Mouse (Mus musculus) urinary bladder, postnatal 10 days (tissue): ENCODE data around the gene Cpne5.
"Not testable (repeated sequence)": the region's sequence is repeated elsewhere in the genome, so short reads cannot be mapped to it uniquely, and the experiment has no call there.

Experiments used
- DNase-seq: peaks from one replicate; pipeline ENCODE4 v3.0.0; 2022; ENCODE audit warnings: low spot score

Gene Cpne5

DNA sequence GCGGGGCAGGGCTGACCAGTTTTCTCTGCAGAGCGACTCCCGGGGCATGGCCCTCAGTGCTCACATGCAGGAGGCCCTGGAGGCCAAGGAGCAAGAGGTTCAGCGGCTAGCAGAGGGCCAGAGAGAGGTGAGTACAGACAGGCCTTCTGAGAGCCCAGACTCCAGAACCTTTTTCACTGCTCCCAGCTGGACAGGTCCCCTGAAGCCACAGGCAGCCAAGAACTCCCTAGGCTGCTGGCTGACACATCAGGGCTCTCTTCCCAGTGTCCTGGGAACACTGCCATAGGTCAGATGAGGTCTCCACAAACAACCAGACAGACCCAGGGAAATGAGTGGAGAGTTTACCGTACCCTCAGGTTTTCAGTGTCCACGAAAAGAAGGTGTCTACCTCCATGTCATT lies 101.7 kb downstream of the Cpne5 start:
- DNase-seq, result no peak

DNA sequence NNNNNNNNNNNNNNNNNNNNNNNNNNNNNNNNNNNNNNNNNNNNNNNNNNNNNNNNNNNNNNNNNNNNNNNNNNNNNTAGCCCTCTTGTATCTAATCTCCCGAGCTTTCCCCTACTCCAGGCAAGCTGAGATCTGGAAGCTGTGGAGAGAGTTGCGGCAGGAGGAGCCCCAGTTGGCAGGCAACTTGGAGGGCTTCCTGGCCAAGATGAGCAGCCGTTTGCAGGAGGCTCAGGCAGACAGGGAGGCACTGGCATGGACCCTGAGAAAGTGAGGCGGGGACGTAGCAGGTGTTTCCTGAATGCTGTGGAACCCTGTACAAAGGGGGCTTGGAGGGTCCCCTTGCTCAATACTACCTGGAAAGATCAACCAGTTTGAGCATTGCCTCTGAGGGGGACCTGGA lies 102.9 kb downstream of the Cpne5 start:
- no peak for DNase-seq

DNA sequence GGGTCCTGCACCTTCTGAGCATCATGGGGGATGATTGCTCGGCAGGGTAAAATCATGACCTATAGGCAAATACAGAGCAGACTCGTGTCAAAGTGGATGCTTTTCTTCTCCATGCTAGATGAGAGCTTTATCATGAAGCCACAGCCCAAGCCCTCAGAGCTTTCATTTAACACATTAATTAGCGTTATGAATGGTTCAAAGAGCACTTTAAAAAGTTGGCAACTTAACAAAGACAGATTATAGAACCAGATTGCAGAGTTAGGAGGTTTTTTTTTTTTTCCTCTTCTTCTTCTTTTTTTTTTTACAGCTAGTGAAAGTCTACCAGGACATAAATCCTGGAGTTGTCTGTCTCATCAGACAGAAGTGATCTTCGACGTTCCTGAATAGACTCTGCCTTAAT lies 108.6 kb downstream of the Cpne5 start:
- DNase-seq, result no peak

DNA sequence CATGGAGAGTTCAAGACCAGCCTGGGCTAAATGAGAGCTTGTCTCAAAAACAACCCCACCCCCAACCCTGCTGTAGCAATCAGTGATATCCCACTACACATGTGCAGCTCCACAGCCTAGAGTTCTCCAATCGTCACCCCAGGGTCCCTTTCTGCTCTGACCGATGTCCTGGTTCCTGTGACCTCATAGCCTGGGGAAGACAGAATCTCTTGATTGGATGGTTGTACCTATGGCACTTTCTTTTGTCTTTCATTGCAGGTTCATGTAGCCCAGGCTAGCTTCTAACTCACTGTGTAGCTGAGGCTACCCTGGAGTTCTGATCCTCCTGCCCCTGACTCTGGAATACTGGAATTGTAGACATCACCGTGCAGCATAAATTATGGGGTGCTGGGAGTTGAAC lies 111.4 kb downstream of the Cpne5 start:
- peak; percentile 1 for DNase-seq

DNA sequence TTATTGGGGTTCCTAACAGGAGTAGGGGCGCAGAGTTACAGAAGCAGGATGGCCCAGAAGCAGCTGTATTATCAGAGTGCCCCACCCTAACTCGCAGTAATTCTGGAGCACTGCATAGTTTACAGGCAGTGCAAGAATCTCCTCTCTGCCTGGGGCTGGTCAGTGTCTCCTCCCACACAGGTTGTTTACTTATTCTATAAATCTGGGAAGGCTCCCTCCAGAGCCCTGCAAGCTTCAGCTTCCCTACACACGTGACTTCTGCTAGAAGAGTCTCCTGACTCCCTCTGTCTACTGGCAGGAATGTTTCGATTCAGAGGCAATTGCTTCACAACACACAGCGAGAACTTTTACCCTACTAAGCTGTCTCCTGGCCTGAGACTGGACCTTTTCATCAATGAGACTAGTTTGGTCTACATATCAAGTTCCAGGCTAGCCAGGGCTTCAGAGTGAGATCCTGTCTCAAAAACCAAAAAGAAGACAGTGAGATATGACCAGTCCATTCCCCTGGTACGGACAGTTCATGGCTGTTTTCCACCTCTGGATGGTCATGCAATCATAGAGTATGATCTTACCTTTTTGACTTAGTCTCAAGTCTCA lies 114.3 kb downstream of the Cpne5 start:
- peak; percentile 5 for DNase-seq

DNA sequence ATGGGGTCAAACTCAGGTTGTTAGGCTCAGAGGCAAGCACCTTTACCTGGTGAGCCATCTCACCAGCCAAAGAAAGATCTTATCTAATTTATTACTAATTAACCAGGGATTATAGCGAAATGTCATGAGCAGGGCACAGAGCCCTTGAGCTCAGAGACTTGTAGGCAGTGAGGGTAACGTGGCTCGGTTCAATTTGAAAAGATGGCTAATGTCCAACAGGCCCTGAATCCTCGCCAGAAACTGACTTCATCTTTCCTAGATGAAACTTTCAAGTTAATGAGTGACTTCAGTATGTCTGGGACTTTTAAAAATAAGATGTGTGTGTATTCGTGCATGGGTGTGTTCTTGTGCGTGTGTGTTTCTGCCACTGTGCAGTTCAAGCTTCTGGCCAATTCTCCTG lies 115.2 kb downstream of the Cpne5 start:
- peak; percentile 5 for DNase-seq

DNA sequence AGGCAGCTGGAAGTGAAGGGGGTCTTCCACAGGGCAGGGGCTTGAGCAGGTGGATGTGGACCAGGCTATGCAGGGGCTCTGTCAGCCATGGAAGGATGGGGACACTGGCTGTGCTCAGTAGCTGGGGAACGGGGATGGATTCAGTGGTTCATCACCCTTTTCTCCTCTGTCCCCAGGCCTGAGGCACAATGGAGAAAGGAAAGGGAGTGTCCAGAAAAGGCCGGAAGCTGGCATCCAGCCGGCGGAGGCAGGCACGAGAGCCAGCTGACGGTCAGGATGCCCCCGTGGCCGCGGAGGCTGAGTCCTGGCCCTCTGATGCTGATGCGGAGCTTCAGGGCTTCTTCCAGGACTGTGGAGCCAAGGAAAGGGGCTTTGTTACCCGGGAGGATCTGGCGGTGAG lies 117.3 kb downstream of the Cpne5 start:
- DNase-seq, result no peak

DNA sequence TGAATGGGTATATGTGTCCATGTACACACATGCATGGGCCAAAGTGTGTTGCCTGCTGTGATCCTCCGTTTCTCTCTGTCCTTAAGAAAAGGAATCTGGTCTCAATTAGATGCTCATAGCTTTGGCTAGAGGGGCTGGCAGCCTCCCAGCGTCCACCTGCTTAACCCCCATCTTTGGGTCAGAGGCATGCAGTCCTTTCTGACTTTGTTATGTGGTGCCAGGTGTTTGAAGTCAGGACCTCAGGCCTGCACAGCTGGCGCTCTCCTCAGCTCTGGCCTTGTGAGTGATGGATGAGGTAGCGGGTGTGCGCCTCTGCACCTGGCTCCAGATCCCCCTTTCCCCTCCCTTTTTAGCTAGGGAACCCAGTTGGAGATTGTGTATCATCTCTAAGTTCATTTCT lies 119.9 kb downstream of the Cpne5 start:
- DNase-seq, result no peak

DNA sequence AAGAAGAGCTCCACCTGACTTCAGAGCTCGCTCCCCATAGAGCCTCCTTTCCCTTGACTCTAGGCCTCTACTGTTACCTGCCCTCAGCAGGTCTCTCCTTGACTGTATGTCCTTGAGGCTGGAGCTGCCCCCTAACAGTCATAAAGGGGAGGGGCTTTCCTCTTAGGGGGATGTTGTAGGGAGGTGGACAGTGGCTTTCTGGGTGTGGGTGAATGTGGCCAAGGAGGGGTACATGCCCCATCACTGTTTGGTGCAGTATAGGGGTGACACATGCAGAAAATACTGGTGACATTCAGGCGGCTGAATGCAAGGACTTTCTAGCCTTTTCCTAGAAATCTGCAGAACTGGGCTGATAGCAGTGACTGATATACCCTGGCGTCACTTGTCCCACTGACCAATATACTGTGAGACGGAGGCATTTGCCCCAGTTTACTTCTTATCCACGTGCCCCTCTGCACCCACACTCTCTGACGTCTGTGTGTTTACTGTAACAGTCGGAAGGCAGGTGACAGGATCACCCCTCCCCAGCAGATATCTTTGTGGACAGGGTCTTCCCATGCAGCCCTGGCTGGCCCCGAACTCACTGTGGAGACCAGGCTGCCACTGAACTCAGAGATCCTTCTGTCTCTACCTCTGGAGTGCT lies 120.8 kb downstream of the Cpne5 start:
- DNase-seq, result no peak

DNA sequence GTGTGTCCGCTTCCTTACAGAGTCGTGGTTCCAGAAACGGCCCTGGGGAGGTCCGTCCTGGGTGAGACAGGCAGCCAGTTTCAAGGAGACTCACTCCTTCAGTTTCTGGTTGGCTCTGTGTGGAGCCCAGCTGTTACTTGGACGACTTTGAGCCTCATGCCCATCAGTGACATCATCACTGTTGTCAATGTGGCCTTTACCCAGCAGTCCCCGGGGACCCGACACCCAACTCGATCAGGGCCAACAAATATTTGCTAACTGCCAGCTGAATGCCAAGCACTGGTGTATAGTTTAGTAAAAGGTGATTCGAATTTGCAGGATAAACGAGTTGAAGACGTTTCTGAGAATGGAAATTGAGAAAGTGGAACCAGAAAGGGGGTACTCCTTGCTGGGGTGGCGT lies 121.9 kb downstream of the Cpne5 start:
- DNase-seq, result no peak

DNA sequence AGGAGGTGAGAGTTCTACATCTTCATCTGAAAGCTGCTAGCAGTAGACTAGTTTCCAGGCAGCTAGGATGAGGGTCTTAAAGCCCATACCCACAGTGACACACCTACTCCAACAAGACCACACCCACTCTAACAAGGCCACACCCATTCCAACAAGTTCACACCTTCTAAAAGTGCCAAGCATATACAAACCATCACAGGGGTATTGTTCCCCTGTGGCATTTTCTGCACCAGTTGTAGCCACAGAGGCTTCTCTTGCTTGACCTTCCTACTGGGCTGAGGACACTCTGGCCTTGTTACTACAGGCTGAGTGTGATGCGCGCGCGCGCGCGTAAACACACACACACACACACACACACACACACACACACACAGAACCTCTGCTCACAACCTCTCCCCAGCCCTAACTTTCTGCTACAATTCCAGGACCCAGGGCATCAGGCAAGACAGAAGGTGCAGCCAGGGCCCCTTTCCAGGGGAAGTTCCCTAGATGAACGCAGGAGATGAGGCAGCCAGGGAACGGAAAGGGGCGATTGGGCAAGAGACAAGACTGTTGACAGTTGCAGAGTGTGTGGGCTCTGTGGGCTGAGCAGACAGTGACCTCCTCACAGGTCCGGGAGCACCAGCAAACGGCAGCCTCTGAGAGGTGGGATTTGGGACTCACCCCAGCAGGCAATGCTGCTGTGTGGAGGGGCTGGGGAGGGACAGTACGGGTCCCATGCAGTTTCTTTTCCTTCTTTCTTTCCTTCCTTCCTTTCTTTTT lies 124.2 kb downstream of the Cpne5 start, which contains the start of gene Rab44:
Gene Rab44 (plus strand): TSS at position 555 of the 762 bp plus-strand sequence.
- no peak for DNase-seq

DNA sequence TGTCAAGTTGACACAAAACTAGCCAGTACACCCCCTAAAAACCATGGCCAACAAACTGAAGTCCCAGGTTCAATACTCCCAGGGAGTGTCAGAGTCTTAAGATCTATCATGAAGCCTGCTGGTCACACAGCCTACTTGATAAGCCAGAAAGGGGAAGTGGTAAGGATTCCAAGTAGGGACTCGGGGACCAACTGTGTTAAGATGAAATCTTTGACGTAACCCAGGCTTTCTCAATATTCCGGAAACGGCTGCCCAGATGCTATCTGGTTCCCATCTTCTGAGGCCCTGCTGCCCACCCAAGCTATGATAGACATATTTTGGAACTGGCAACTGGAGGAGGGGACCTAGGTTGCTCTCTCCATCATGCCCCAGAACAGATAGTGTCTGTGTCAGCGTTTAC lies 126.6 kb downstream of the Cpne5 start:
- DNase-seq, result no peak

DNA sequence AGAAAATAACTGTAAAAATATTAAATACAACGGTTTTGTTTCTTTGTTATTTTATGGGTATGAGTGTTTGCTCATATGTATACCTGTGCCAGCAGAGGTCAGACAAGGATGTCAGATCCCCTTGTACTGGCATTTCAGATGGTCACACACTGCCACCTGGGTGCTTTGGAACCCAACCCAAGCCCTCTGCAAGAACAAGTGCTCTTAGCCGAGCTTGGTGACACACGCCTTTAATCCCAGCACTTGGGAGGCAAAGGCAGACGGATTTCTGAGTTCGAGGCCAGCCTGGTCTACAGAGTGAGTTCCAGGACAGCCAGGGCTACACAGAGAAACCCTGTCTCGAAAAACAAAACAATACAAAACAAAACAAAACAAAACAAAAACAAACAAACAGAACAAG lies 127.6 kb downstream of the Cpne5 start:
- not testable (repeated sequence) for DNase-seq
